Mouse (Mus musculus) bone marrow, adult 2 months (tissue): ENCODE measurements around the gene Cdk8. TPM values are rescaled to one million over a fixed set of nuclear protein-coding genes. Genes with fewer than 3 reads are reported as not detected.

Experiments used
- H3K27ac ChIP-seq: fragments of 200-500 bp; 2 replicates; pipeline ENCODE4 v1.5.1; 2012; ENCODE audit warnings: low read depth, mild to moderate bottlenecking, control low read depth, inconsistent platforms, low read length; ENCODE audit not compliant: control insufficient read depth, poor library complexity, insufficient read depth
- H3K4me1 ChIP-seq: fragments of 200-500 bp; 2 replicates; pipeline ENCODE4 v1.6.1; 2011; ENCODE audit warnings: low read length; ENCODE audit not compliant: control insufficient read depth, insufficient read depth
- H3K4me3 ChIP-seq: fragments of 200-500 bp; replicated peaks from 2 replicates; pipeline ENCODE3; 2011; ENCODE audit warnings: mild to moderate bottlenecking, low read depth, low read length, control low read depth; ENCODE audit not compliant: control insufficient read depth
- CTCF ChIP-seq: fragments of 200-500 bp; IDR thresholded peaks from 2 replicates; pipeline ENCODE4 v1.5.1; 2011; ENCODE audit warnings: low read length, control low read depth; ENCODE audit not compliant: control insufficient read depth, insufficient read depth
- POLR2A ChIP-seq: fragments of 200-500 bp; IDR thresholded peaks from 2 replicates; pipeline ENCODE4 v1.6.1; 2011; ENCODE audit warnings: low read depth, mild to moderate bottlenecking, control low read depth, low read length, borderline replicate concordance; ENCODE audit not compliant: control insufficient read depth
- WGBS: fragments of 180-500 bp; shearing (Covaris S2); methylation state at CpG from one replicate; pipeline ENCODE4 v1.1.7; 2018; 5-methylcytosine and 5-hydroxymethylcytosine counted together
- polyA plus RNA-seq: library from polyadenylated mRNA; stranded (reverse); fragments of >200 nt; gene quantifications from 2 replicates; pipeline ENCODE4 v1.2.4, GENCODE M21; 2011; ENCODE audit warnings: low replicate concordance; ENCODE audit not compliant: missing spikeins, insufficient read depth, insufficient read length

Gene Cdk8
- polyA plus RNA-seq, 1 experiment, result 28.8 TPM

DNA sequence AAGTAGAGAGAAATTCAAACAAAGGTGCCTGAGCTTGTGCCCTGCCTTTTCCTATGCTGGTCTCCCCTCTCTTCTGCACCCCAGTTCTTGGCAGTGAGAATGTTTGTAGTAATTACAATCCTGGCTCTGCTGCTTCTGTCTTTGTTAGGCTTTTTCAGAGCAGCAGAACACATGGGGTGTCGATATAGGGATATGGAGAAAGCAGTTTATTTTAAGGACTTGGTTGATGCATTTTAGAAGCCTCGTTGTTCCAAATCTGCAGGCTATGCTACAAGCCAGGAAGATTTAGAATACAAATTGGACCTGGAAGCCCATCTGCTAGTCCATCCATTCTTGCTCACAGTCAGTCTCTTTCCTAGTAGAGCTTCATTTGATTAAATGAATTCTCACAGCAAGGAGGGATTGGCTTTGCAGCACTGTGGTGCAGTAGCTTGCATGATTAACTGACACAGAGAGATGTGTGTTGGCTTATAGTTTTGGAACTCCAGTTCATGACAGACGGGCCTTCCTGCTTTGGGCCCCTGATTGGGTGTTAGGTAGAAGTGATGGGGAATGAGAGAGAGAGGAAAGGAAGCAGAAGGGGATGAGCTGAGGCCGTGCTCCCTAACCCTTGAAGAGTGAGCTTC is 43.5 kb downstream of the Cdk8 start:
- H3K4me3 ChIP-seq, result no peak overlapping the region
- TF ChIP-seq POLR2A, result no peak
- TF ChIP-seq CTCF, result no peak
- 87% methylated on average over 4 of the region's 4 CpGs for WGBS
- no peaks in the 10 kb centered on the region for H3K4me1 ChIP-seq
- H3K27ac ChIP-seq, result no peak overlapping the region

DNA sequence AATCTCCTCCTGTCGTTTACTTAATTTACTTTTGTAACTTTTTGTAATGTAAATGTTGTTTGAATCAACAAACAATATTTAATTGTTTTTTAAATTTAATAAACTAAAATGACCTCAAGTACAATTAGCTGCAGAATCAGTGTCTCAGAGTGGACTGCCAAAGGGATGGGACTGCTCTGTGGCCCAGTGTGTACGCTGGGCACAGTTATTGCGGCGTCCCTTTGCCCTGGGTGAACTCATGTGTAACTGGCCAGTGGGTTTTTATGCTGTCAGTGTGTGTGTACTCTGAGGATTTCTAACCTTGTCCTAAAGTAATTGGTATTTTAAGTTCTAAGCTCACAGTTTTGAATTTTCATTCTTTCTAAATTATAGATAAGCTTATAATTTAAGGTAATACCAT is 46.5 kb downstream of the Cdk8 start:
- Histone ChIP-seq H3K27ac (no peak overlapping the region), H3K4me1 (no peaks in the 10 kb centered on the region), H3K4me3 (no peak overlapping the region)
- TF ChIP-seq CTCF (no peak), POLR2A (no peak)
- 94% methylated on average over 4 of the region's 4 CpGs for WGBS

DNA sequence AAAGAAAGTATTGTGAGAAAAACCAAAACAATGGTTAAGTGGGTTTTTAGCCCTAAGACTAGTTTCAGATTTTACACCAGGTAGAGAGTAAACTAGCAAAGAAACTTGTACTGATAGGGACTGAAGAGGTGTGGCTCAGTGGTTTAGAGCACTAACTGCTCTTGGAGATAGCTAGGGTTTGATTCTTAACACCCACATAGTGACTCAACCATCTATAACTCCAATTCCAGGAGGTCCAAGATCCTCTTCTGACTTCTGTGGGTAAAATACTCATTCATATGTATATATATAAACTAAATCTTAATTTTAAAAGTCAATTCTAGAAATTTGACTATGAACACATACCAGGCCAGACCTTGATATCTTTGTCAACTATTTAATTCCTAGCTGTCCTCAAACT is 49.0 kb downstream of the Cdk8 start:
- H3K27ac ChIP-seq, result no peak overlapping the region
- H3K4me1 ChIP-seq, result no peaks in the 10 kb centered on the region
- TF ChIP-seq CTCF (no peak), POLR2A (no peak)
- no peak overlapping the region for H3K4me3 ChIP-seq

DNA sequence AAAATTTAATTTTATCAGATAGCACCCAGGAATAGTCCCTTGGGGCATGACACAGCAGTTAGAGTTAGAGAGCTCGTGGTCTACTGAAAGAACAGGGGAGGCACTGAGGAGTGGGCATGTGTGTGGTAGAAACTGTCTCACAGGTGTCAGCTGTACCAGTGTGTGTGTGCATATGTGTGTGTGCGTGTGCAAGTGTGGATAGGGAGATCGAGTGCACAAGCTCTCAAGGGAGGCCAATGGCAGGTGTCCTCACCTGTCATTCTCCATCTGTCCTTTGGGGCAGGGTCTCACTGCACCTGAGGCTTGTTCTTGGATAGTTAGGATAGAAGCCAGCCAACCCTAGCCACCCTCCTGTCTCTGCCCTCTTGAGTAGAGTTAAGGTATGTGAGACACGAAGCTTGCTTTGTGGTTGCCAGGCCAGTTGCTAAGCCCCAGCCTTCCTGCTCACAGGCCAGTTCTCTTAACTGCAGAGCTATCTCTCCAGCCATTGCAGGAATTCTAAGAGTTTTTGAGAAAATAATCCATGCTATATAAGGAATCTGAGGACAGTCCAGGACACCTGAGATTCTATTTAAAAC is 50.3 kb downstream of the Cdk8 start:
- TF ChIP-seq POLR2A (no peak), CTCF (no peak)
- Histone ChIP-seq H3K4me1 (no peaks in the 10 kb centered on the region), H3K27ac (no peak overlapping the region), H3K4me3 (no peak overlapping the region)
- WGBS, result 80% methylated on average over 4 of the region's 4 CpGs

DNA sequence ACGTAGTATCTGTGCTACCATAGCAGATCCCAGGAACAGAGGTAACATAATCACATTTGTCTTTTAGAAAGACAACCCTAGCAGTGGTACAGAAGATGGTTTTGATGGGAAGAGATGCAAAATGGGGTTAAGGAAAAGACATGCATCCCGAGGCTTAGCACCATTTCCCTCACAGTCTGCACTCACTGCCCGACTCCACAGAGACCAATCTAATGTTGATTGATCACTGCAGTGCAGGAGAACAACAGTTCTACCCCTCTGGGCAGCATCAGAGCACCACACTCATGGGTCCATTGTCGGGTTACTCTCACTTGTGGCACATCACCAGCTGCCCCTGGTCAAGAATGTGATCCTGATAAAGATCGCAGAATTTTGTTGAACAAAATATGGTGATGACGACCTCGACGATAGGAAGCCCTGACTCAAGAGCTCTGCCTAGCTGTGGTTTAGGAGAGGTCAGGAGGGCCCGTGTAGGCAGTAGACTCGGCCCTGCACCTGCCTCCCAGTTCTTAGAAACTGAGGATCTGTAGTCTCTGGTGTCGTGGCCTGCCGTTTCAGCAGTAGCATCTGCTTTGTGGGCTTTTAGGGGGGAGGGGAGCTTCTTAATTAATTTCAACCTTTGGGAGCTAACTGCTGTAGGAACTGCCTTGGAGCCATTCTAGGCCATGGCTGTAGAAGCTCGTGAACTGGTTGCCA is 51.0 kb downstream of the Cdk8 start:
- H3K27ac ChIP-seq, result no peak overlapping the region
- no peak overlapping the region for H3K4me3 ChIP-seq
- TF ChIP-seq POLR2A (no peak), CTCF (no peak)
- H3K4me1 ChIP-seq, result no peaks in the 10 kb centered on the region
- WGBS, result 80% methylated on average over 13 of the region's 13 CpGs

DNA sequence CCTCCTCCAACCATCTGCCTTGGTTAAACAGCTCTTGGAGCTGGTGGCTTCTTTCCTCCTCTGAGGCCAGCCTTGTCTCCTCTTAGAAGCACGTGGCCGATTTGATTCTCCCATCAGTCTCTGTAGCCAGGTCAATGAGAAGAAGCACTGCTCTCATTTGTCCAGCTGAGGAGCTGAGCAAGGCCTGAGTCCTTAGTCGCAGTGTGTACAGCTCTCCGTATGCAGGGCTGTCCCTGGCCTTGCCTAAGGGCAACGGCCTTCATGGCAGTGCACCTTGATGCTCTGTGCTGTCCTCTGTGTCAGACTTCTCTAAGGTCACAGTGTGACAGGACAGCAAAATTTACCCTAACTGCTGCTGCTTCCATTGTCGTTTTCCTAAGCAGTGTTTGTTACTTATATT is 52.9 kb downstream of the Cdk8 start:
- 90% methylated on average over 6 of the region's 6 CpGs for WGBS
- no peak overlapping the region for H3K4me3 ChIP-seq
- H3K27ac ChIP-seq, result no peak overlapping the region
- no peak for TF ChIP-seq CTCF
- H3K4me1 ChIP-seq, result no peaks in the 10 kb centered on the region

DNA sequence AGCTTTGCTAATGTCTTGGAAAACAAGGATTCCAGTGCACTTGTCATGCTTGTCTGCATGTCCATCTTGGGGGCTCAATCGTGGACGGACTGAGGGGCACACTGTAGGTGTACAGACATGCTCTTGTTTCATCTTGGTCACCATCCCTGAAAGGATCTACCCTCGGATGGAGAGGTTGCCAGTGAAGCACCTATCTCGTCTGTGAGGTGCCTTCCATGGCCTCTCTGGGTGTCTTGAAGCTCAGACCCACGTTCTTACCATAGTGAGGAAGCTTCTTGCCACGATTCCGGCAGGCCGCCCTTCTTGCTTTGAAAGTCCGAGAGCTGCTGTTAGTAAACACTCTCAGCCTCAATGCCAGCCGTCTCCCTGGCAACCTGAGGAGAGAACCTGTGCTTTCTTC is 56.4 kb downstream of the Cdk8 start:
- Histone ChIP-seq H3K4me3 (no peak overlapping the region), H3K4me1 (no peaks in the 10 kb centered on the region), H3K27ac (no peak overlapping the region)
- TF ChIP-seq CTCF, result no peak
- TF ChIP-seq POLR2A, result no peak
- 90% methylated on average over 10 of the region's 10 CpGs for WGBS

DNA sequence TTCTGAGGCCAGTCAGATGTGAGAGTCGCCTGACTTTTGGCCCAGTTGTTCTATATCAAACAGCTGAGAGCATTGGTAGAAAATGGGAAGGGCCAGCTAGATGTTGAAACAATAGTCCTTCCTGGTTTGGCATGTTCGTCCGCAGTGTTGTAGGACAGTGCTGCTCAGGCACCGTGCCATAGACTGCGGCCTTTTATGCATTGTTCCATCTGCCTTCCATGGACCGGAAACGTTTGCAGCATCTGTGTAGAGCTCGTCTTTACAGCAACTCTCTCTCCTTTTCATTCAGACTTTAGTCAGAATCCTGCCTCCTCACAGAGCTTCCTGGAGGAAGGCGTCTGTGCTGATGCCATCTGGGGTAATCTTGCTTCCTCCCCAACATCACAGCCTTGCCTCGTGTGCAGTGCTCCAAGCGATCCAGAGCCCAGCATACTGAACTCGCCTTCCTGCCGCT is 57.0 kb downstream of the Cdk8 start:
- no peak for TF ChIP-seq POLR2A
- no peak for TF ChIP-seq CTCF
- WGBS, result 84% methylated on average over 13 of the region's 13 CpGs
- Histone ChIP-seq H3K4me3 (no peak overlapping the region), H3K4me1 (no peaks in the 10 kb centered on the region), H3K27ac (no peak overlapping the region)
